Comparison of ENCODE assay signal across 8 mouse cellular contexts in genomic region chr8:94781838-94782235, GRCm38 (mm10). TPM values are rescaled to one million over a fixed set of nuclear protein-coding genes. Genes with fewer than 3 reads are reported as not detected.
DNase-seq lines count a peak whose midpoint lies in the region; ATAC-seq and TF ChIP-seq lines count a peak whose summit lies in the region.

No protein-coding gene starts in this region.

- H3K9me3 ChIP-seq in lung, embryonic 14.5 days (ENCODE audit: low read depth, low read length): no peaks in the 10 kb centered on the region
- H3K9me3 ChIP-seq in embryonic facial prominence, embryonic 15.5 days (replicated peaks): no peaks in the 10 kb centered on the region
- no peaks in the 10 kb centered on the region for H3K9me3 ChIP-seq in stomach, embryonic 14.5 days (ENCODE audit: control insufficient read depth, low read depth, low read length)

- 0 out of 2 replicates have a peak overlapping the region, but pooled peaks have one; percentile 12 for H3K4me2 ChIP-seq in lung, embryonic 14.5 days
- no peak overlapping the region for H3K4me2 ChIP-seq in embryonic facial prominence, embryonic 15.5 days (replicated peaks)
- H3K4me2 ChIP-seq in stomach, embryonic 14.5 days (replicated peaks; ENCODE audit: low read depth, low read length): peak overlapping the region; percentile 18; the same call in 1 of the 2 replicates

- TF ChIP-seq CTCF in lung, embryonic 14.5 days (IDR thresholded peaks at IDR 0.05; ENCODE audit: low read depth): no peak

- peaks cover 13% of the 10 kb centered on the region for H3K4me1 ChIP-seq in lung, embryonic 14.5 days (ENCODE audit: insufficient read depth)
- peaks cover 35% of the 10 kb centered on the region for H3K4me1 ChIP-seq in embryonic facial prominence, embryonic 15.5 days
- peaks cover 18% of the 10 kb centered on the region for H3K4me1 ChIP-seq in stomach, embryonic 14.5 days (ENCODE audit: control insufficient read depth, insufficient read depth, low read length)

- peak; percentile 76 for ATAC-seq in lung, embryonic 14.5 days (ENCODE audit: insufficient read depth)
- peak; percentile 36; the same call in 1 of the 2 replicates for ATAC-seq in embryonic facial prominence, embryonic 15.5 days (ENCODE audit: insufficient number of reproducible peaks, low FRiP score, low TSS enrichment, low read depth)
- peak; percentile 59 for ATAC-seq in stomach, embryonic 14.5 days (ENCODE audit: insufficient number of reproducible peaks, insufficient read depth, low FRiP score, low read depth)
- ATAC-seq in megakaryocyte-erythroid progenitor cell, adult 5-6 weeks (replicated peaks; ENCODE audit: low FRiP score, low TSS enrichment, poor library complexity, severe bottlenecking): no peak

- peak; percentile 36 for DNase-seq in lung, embryonic 14.5 days
- DNase-seq in lung, postnatal 10 days: no peak
- peak; percentile 88 to 93 for DNase-seq in kidney, postnatal 36 days
- DNase-seq in MN1 (ENCODE audit: low spot score): no peak
- DNase-seq in B cell, adult 2 months: no peak

- H3K27ac ChIP-seq in lung, embryonic 14.5 days (ENCODE audit: low read depth): no peak overlapping the region
- no peak overlapping the region for H3K27ac ChIP-seq in embryonic facial prominence, embryonic 15.5 days (replicated peaks)
- no peak overlapping the region for H3K27ac ChIP-seq in stomach, embryonic 14.5 days (ENCODE audit: low read length)

- H3K9ac ChIP-seq in lung, embryonic 14.5 days: no peak overlapping the region
- no peak overlapping the region for H3K9ac ChIP-seq in embryonic facial prominence, embryonic 15.5 days
- no peak overlapping the region for H3K9ac ChIP-seq in stomach, embryonic 14.5 days (replicated peaks; ENCODE audit: low read depth, low read length)

- no peaks in the 10 kb centered on the region for H3K27me3 ChIP-seq in lung, embryonic 14.5 days (ENCODE audit: insufficient read depth, low read length)
- H3K27me3 ChIP-seq in embryonic facial prominence, embryonic 15.5 days: no peaks in the 10 kb centered on the region
- H3K27me3 ChIP-seq in stomach, embryonic 14.5 days (ENCODE audit: control insufficient read depth, insufficient read depth, low read length): no peaks in the 10 kb centered on the region

- 7% methylated on average over 11 of the region's 11 CpGs for WGBS in lung, embryonic 14.5 days
- 8% methylated on average over 11 of the region's 11 CpGs for WGBS in embryonic facial prominence, embryonic 15.5 days
- WGBS in stomach, embryonic 14.5 days: 7% methylated on average over 11 of the region's 11 CpGs

- no peaks in the 10 kb centered on the region for H3K36me3 ChIP-seq in lung, embryonic 14.5 days (ENCODE audit: insufficient read depth)
- H3K36me3 ChIP-seq in embryonic facial prominence, embryonic 15.5 days: no peaks in the 10 kb centered on the region
- H3K36me3 ChIP-seq in stomach, embryonic 14.5 days (ENCODE audit: control insufficient read depth, insufficient read depth, low read length): no peaks in the 10 kb centered on the region

- no peak overlapping the region for H3K4me3 ChIP-seq in lung, embryonic 14.5 days (ENCODE audit: low read depth, low read length)
- no peak overlapping the region for H3K4me3 ChIP-seq in embryonic facial prominence, embryonic 15.5 days (replicated peaks)
- no peak overlapping the region for H3K4me3 ChIP-seq in stomach, embryonic 14.5 days (ENCODE audit: low read depth, low read length)

RNA-seq across cellular contexts. Expression of gene Cx3cl1, which starts 10.0 kb away (rescaled TPM):
- 7.3 and 8.0 TPM in 2 replicates for polyA plus RNA-seq in lung, embryonic 14.5 days (2014; fragmentation: Nextera tagmentation; extraction: Ambion mirVana)
- polyA plus RNA-seq in embryonic facial prominence, embryonic 15.5 days (2015; fragmentation: Nextera tagmentation; extraction: Ambion mirVana): 13.2 and 13.7 TPM in 2 replicates
- 7.4 and 11.1 TPM in 2 replicates for polyA plus RNA-seq in stomach, embryonic 14.5 days (2014; fragmentation: Nextera tagmentation; extraction: Ambion mirVana)
- 0.35 TPM in 1 of 2 replicates, not detected in the other for total RNA-seq in megakaryocyte-erythroid progenitor cell, adult 5-6 weeks (2014; fragmentation: Nextera tagmentation)
- not detected in 2 replicates for total RNA-seq in megakaryocyte-erythroid progenitor cell, adult 5-6 weeks (2017)

RNA-seq across cellular contexts. Expression of gene Ccl17, which starts 28.4 kb away (rescaled TPM):
- polyA plus RNA-seq in lung, embryonic 14.5 days (2014; fragmentation: Nextera tagmentation; extraction: Ambion mirVana): not detected in 2 replicates
- not detected in 2 replicates for polyA plus RNA-seq in embryonic facial prominence, embryonic 15.5 days (2015; fragmentation: Nextera tagmentation; extraction: Ambion mirVana)
- 0.56 TPM in 1 of 2 replicates, not detected in the other for polyA plus RNA-seq in stomach, embryonic 14.5 days (2014; fragmentation: Nextera tagmentation; extraction: Ambion mirVana)
- total RNA-seq in megakaryocyte-erythroid progenitor cell, adult 5-6 weeks (2014; fragmentation: Nextera tagmentation): 1.6 and 2.0 TPM in 2 replicates
- 5.6 and 6.0 TPM in 2 replicates for total RNA-seq in megakaryocyte-erythroid progenitor cell, adult 5-6 weeks (2017)

RNA-seq across cellular contexts. Expression of gene Ccl22, which starts 36.4 kb away (rescaled TPM):
- polyA plus RNA-seq in lung, embryonic 14.5 days (2014; fragmentation: Nextera tagmentation; extraction: Ambion mirVana): not detected in 2 replicates
- not detected in 2 replicates for polyA plus RNA-seq in embryonic facial prominence, embryonic 15.5 days (2015; fragmentation: Nextera tagmentation; extraction: Ambion mirVana)
- not detected in 2 replicates for polyA plus RNA-seq in stomach, embryonic 14.5 days (2014; fragmentation: Nextera tagmentation; extraction: Ambion mirVana)
- total RNA-seq in megakaryocyte-erythroid progenitor cell, adult 5-6 weeks (2014; fragmentation: Nextera tagmentation): not detected in 2 replicates
- not detected in 2 replicates for total RNA-seq in megakaryocyte-erythroid progenitor cell, adult 5-6 weeks (2017)

RNA-seq across cellular contexts. Expression of gene Coq9, which starts 56.3 kb away (rescaled TPM):
- 58.3 and 61.0 TPM in 2 replicates for polyA plus RNA-seq in lung, embryonic 14.5 days (2014; fragmentation: Nextera tagmentation; extraction: Ambion mirVana)
- 78.0 and 80.7 TPM in 2 replicates for polyA plus RNA-seq in embryonic facial prominence, embryonic 15.5 days (2015; fragmentation: Nextera tagmentation; extraction: Ambion mirVana)
- 73.2 and 80.4 TPM in 2 replicates for polyA plus RNA-seq in stomach, embryonic 14.5 days (2014; fragmentation: Nextera tagmentation; extraction: Ambion mirVana)
- 64.1 and 92.7 TPM in 2 replicates for total RNA-seq in megakaryocyte-erythroid progenitor cell, adult 5-6 weeks (2014; fragmentation: Nextera tagmentation)
- 46.0 and 49.4 TPM in 2 replicates for total RNA-seq in megakaryocyte-erythroid progenitor cell, adult 5-6 weeks (2017)

RNA-seq across cellular contexts. Expression of gene Ciapin1, which starts 56.3 kb away (rescaled TPM):
- polyA plus RNA-seq in lung, embryonic 14.5 days (2014; fragmentation: Nextera tagmentation; extraction: Ambion mirVana): 96.0 and 105 TPM in 2 replicates
- polyA plus RNA-seq in embryonic facial prominence, embryonic 15.5 days (2015; fragmentation: Nextera tagmentation; extraction: Ambion mirVana): 81.7 and 92.5 TPM in 2 replicates
- polyA plus RNA-seq in stomach, embryonic 14.5 days (2014; fragmentation: Nextera tagmentation; extraction: Ambion mirVana): 90.0 and 96.2 TPM in 2 replicates
- total RNA-seq in megakaryocyte-erythroid progenitor cell, adult 5-6 weeks (2014; fragmentation: Nextera tagmentation): 52.3 and 71.1 TPM in 2 replicates
- total RNA-seq in megakaryocyte-erythroid progenitor cell, adult 5-6 weeks (2017): 31.6 and 38.2 TPM in 2 replicates

Comparison
In these comparisons a context has a peak if more than half of its experiments do, and no peak if none do; other contexts are left out.
1. DNase-seq: peak in lung, embryonic 14.5 days (single experiment) and kidney, postnatal 36 days (2 of 2); none in lung, postnatal 10 days (single experiment), MN1 (single experiment) and B cell, adult 2 months (0 of 2).